Mouse (Mus musculus): ENCODE data around the gene Mcts2. TPM values are rescaled to one million over a fixed set of nuclear protein-coding genes. Genes with fewer than 3 reads are reported as not detected.

Mcts2 gene
- total and polyA plus RNA-seq, 3 experiments = 2.7 to 3.0 TPM; not detected in 1

- H3K79me2 ChIP-seq (ENCODE audit: control insufficient read depth, insufficient read depth, low read length, poor library complexity) = no peaks in the 10 kb centered on the region; the same call in 1 of the 2 replicates
These were observed 13.3 kb downstream of the Mcts2 start for GRCm38 (mm10) chr2:152700138-152700537.

GRCm38 (mm10) chr2:152700725-152701124, 13.9 kb downstream of the Mcts2 start:
- Histone ChIP-seq H3K27ac (ENCODE audit: control insufficient read depth, low read depth, low read length) (no peak overlapping the region), H3K36me3 (ENCODE audit: control insufficient read depth in 1 of 2, insufficient read depth in 2 of 2, low read length in 2 of 2) (peaks cover 0 to 16% of the 10 kb centered on the region in 2 experiments; a peak in 2 of 4 replicates)

More at GRCm38 (mm10) chr2:152700138-152700537, 13.3 kb downstream of the Mcts2 start:
- Histone ChIP-seq H3K4me1 (ENCODE audit: control insufficient read depth in 1 of 2, insufficient read depth in 2 of 2, low read length in 2 of 2) (no peaks in the 10 kb centered on the region), H3K27ac (ENCODE audit: control insufficient read depth, low read depth, low read length) (no peak overlapping the region), H3K27me3 (ENCODE audit: control insufficient read depth in 1 of 2, insufficient read depth in 2 of 2, low read length in 2 of 2) (no peaks in the 10 kb centered on the region), H3K4me3 (ENCODE audit: control insufficient read depth in 1 of 2, insufficient read depth in 1 of 2, low read depth in 2 of 2, low read length in 2 of 2) (no peak overlapping the region), H3K9me3 (replicated peaks; ENCODE audit: insufficient read depth, low read length) (no peaks in the 10 kb centered on the region), H3K9ac (ENCODE audit: control insufficient read depth, low read depth, low read length, poor library complexity, severe bottlenecking) (no peak overlapping the region), H3K36me3 (ENCODE audit: control insufficient read depth in 1 of 2, insufficient read depth in 2 of 2, low read length in 2 of 2) (peaks cover 0 to 16% of the 10 kb centered on the region in 2 experiments; a peak in 2 of 4 replicates)
- no peak for TF ChIP-seq TAL1 (IDR thresholded peaks at IDR 0.05; ENCODE audit: low read length)
- TF ChIP-seq KAT2A (conservative IDR thresholded peaks at IDR 0.05; ENCODE audit: low read depth, low read length) = no peak
- no peak for TF ChIP-seq UBTF (IDR thresholded peaks at IDR 0.05; ENCODE audit: borderline replicate concordance, insufficient read depth, low read depth, low read length)
- TF ChIP-seq E2F4 (IDR thresholded peaks at IDR 0.05; ENCODE audit: borderline replicate concordance, low read depth, low read length) = no peak
- TF ChIP-seq ELF1 (IDR thresholded peaks at IDR 0.05; ENCODE audit: low read depth, low read length) = no peak
- no peak for TF ChIP-seq JUND (IDR thresholded peaks at IDR 0.05; ENCODE audit: low read depth, low read length)
- no peak for TF ChIP-seq TCF12 (IDR thresholded peaks at IDR 0.05; ENCODE audit: low read depth, low read length)
- TF ChIP-seq CHD2 (IDR thresholded peaks at IDR 0.05; ENCODE audit: low read length) = no peak
- TF ChIP-seq MAZ (IDR thresholded peaks at IDR 0.05; ENCODE audit: low read depth, low read length) = no peak
- TF ChIP-seq ZNF384 (IDR thresholded peaks at IDR 0.05; ENCODE audit: low read depth, low read length) = no peak
- no peak for DNase-seq (ENCODE audit: low read depth, low spot score)

More at GRCm38 (mm10) chr2:152700725-152701124, 13.9 kb downstream of the Mcts2 start:
- TF ChIP-seq CHD2 (IDR thresholded peaks at IDR 0.05; ENCODE audit: low read length) (no peak), POLR2AphosphoS2 (IDR thresholded peaks at IDR 0.05; ENCODE audit: low read length) (no peak), GATA1 (IDR thresholded peaks at IDR 0.05; ENCODE audit: low read depth, low read length) (no peak), JUND (IDR thresholded peaks at IDR 0.05; ENCODE audit: low read depth, low read length) (no peak), E2F4 (IDR thresholded peaks at IDR 0.05; ENCODE audit: borderline replicate concordance, low read depth, low read length) (no peak), MXI1 (IDR thresholded peaks at IDR 0.05; ENCODE audit: low read depth, low read length) (no peak), CHD1 (IDR thresholded peaks at IDR 0.05; ENCODE audit: low read depth, low read length) (no peak), HCFC1 (IDR thresholded peaks at IDR 0.05; ENCODE audit: low read depth, low read length) (no peak), POLR2A (IDR thresholded peaks at IDR 0.05; ENCODE audit: control insufficient read depth in 1 of 2, insufficient read depth in 1 of 2, low read depth in 1 of 2, low read length in 2 of 2, poor library complexity in 1 of 2) (no peak), MAX (IDR thresholded peaks at IDR 0.05; ENCODE audit: low read length) (no peak), MAFK (IDR thresholded peaks at IDR 0.05; ENCODE audit: borderline replicate concordance, low read depth, low read length) (no peak), EP300 (IDR thresholded peaks at IDR 0.05; ENCODE audit: low read depth in 1 of 2, low read length in 2 of 2) (no peak)
- Histone ChIP-seq H3K9ac (ENCODE audit: control insufficient read depth, low read depth, low read length, poor library complexity, severe bottlenecking) (no peak overlapping the region), H3K4me3 (ENCODE audit: control insufficient read depth in 1 of 2, insufficient read depth in 1 of 2, low read depth in 2 of 2, low read length in 2 of 2) (no peak overlapping the region), H3K4me1 (ENCODE audit: control insufficient read depth in 1 of 2, insufficient read depth in 2 of 2, low read length in 2 of 2) (no peaks in the 10 kb centered on the region), H3K79me2 (ENCODE audit: control insufficient read depth, insufficient read depth, low read length, poor library complexity) (no peaks in the 10 kb centered on the region; the same call in 1 of the 2 replicates), H3K27me3 (ENCODE audit: control insufficient read depth in 1 of 2, insufficient read depth in 2 of 2, low read length in 2 of 2) (no peaks in the 10 kb centered on the region), H3K9me3 (replicated peaks; ENCODE audit: insufficient read depth, low read length) (no peaks in the 10 kb centered on the region)
- no peak for DNase-seq (ENCODE audit: low read depth, low spot score)
